Mouse (Mus musculus) CD4-positive, CD25-positive, alpha-beta regulatory T cell, adult 2 months (primary cell): ENCODE results near the gene Kdm4b.

Source experiments
- DNase-seq: peaks from one replicate; pipeline ENCODE4 v3.0.0-alpha.2; 2012; ENCODE audit warnings: low read depth, low spot score

The Kdm4b gene

DNA sequence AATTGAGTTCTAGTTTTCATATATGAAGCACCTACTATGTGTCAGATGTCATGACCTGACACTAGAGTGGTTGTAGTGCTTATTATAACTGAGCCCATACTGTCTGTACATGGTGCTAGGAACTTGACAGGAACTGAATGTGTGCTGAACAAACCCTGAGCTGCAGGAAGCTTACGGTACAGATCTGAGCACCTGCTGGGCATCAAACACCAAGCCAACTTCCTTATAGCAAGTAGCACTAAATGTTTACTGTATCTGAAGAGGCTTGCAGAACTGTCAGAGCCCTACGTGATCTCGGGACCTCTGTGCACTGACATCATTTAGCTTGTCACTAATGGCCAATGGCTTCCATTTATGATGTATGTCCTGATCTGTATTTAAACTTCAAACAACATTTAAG, 105.7 kb downstream of the Kdm4b start:
- DNase-seq, result no peak

DNA sequence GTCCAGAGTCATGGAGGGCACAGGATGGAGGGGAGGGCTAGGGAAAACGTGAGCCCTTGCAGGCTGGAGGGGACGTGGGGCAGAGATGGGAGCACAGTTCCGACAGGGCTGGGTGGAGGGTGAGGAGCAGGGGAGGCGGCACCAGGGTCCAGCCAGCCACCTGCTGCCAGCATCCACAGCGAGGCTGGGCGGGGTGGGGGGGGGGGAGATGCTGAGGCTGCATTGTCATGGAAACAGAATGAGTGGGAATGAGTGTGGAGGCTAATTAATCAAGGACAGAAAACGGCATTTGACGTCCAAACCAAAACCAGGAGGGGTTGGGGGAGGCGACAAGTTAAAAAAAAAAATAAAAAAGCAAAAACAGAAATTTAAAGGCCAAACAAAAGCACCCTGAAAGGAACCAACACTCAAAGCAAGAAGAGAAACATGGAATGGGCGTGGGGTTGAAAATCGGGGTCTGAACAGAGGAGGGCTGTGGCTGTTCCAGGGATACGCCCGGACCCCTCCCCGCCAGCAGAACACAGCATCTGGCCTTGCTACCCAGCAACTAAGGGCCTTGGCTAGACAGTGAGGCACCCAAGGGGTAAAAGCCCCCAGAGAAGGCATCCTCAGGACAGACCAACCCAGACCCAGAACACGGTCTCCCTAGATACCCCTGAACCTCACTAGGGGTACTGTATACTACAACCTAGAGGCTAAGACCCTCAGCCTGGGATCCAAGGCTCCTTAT, 114.0 kb downstream of the Kdm4b start:
- no peak for DNase-seq

DNA sequence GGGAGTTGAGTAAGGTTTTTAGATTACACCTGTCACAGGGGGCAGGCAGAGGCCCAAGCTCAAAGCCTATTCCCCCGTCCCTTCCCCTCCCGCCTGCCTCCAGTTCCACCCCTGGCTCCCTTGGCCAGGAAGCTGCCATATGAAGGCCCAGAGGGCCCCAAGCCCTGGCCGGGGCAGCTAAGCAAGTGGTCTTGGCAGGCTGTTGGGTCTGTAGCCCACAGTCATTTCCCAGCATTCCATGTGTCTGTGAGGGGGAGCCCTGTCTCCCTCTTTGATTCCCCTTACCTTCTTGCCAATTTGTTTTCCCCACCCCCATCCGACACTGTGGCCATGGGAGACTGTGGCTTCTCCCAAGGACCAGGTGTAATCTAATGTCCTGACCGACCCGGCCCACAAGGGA, 116.5 kb downstream of the Kdm4b start:
- no peak for DNase-seq

DNA sequence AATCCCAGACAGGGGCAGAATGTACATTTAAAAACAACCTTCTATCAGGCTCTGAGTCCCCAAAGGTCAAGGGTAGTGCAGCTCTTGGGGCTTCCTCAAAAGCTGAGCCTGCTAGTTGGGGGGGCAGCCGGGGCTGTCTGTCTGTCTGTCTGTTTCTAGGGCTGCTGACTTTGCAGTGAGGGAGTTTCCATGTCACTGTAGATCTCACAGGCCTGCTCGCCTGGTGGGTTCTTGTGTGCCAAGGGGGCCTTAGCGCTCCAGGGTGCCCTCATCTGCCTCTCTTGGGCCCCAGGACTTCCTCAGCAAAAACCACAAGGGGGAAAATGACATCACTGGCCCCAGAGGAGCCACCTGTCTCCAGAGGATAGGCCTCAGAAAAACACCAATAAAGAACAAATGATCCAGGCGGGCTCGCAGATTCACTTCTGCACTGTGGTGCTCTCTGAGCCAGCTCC, 117.5 kb downstream of the Kdm4b start:
- DNase-seq, result peak; percentile 74

DNA sequence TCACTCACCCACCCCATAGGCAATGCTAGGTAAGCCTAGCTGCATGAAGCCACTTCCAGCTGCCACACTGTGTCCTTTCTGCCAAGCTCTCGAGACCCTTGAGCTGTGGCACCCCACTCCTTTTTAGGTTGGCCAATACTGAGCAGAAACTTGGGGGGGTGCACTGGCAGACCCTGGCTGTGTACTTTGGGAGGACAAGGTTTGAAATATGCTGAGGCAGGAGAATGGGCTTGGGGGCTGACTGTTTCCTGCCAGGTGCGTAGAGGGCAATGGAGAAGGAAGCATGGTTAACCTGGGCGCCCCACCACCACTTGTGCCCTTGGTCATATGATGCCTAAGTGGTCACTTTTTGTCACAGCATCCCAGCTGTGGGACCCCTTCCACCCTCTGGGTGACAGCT, 118.9 kb downstream of the Kdm4b start:
- DNase-seq, result no peak

DNA sequence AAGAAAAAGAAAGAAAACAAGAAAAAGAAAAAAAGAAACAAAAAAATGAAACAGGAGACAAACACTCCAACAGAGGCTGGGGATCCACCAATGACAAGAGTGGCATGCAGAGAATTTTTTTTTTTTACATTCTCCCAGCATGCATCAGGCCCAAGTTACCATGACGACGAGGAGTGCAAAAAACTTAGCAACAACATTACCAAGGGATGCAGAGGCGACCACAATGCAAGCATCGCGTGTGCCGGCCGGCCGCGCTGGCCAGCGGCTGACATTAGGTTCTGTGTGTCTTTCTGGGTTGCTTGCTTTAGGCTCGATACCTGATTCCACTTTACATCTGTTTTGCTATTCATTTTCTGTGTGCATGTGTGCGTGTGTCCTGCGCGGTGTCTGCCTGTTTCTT, 119.5 kb downstream of the Kdm4b start:
- peak; percentile 84 for DNase-seq

DNA sequence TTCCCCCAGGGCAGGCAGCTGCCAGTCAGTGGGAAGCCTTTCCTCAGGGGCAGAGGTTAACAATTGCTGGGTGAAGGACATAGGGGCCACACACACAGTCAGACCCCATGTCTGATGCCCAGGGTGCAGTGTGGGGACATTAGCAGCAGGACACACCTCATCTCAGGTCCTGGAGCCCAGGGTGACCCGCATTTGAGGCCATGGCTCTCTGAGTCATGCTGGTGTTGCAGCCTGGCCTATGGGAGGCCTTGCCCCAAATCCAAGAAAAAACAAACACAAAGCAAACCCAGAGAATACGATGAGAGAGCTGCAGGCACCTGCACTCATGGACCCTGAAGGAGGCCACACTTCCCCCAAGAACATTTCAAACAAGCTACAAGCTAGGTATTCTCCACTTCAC, 121.9 kb downstream of the Kdm4b start:
- DNase-seq, result no peak
